Mouse (Mus musculus) liver, embryonic 14.5 days (tissue): ENCODE measurements around the gene Kmt5a.

Experiments used
- CTCF ChIP-seq: IDR thresholded peaks from 2 replicates; pipeline ENCODE4 v1.5.1; 2016; ENCODE audit warnings: antibody characterized with exemption, low read depth, control low read depth
- EP300 ChIP-seq: IDR thresholded peaks from 2 replicates; pipeline ENCODE4 v1.6.1; 2016; ENCODE audit warnings: antibody characterized with exemption, low read depth

- TF ChIP-seq CTCF, result no peak
- no peak for TF ChIP-seq EP300
Observed at GRCm38 (mm10) chr5:124480119-124480518, 40.4 kb downstream of the Kmt5a start.
